ENCODE assay signal across 8 mouse cellular contexts in the genomic region with DNA sequence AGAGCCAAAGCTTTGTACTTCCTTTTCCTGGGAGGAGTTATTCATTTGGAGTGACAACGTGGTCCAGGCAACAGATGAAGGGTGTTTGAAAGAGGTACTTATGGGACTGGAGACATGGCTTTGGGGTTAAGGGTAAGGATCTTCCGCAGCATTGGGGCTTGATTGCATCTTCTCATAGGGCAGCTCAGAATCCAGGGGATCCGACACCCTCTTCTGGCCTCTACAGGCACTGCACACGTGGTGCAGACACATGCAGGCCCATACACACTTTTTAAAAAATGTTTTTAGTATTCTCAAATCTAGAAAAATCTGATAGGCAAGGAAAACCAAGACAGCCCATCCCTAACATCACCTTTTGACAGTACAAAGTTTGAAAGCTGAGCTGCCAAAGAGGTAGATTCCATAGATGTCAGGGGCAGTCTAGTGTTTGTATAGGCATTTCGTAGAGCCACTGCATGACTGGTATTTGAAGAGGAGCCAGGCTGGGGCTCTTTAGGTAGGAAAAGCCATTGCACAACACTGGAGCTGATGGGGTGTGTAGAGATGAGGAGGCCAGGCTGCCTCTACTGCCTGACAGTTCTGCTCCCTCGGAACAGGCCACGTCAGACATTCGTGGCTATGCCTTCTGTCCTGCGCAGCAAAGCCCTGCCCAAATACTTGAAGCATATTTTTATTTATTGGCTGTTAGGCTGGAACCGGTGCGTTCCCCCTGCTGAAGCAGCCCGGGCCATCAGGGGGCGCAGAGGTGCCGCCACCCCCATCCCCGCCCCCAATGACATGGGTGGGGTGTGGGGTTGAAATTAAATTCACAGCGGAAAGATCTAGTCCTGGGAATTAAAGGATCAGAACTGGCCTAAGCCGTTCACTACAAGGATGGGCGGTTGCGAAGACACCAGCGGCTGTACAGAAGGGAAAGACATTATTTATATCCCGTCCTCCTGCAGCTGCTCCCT. TPM values are rescaled to one million over a fixed set of nuclear protein-coding genes. Genes with fewer than 3 reads are reported as not detected.
DNase-seq lines count a peak whose midpoint lies in the region; ATAC-seq lines count a peak whose summit lies in the region.

No protein-coding gene starts in this region.

- peak; percentile 55 for DNase-seq in retina, postnatal 1 day
- no peak for DNase-seq in retina, embryonic 14.5 days (ENCODE audit: low spot score)
- peak; percentile 13 to 21 for DNase-seq in kidney, adult 8-10 months
- DNase-seq in lung, postnatal 14 days: peak; percentile 69
- no peak for DNase-seq in layer of hippocampus, adult 9-10 months (ENCODE audit: low spot score)
- no peak for DNase-seq in left cerebral cortex, adult 18-20 months (ENCODE audit: low spot score in 2 of 2)

- ATAC-seq in granulocyte monocyte progenitor cell, adult 5-6 weeks (replicated peaks; ENCODE audit: poor library complexity, severe bottlenecking): peak; percentile 17; the same call in 1 of the 2 replicates
- ATAC-seq in megakaryocyte-erythroid progenitor cell, adult 5-6 weeks (replicated peaks; ENCODE audit: low FRiP score, low TSS enrichment, poor library complexity, severe bottlenecking): no peak; the same call in 1 of the 2 replicates

RNA-seq across cellular contexts. Expression of a gene that starts 1.2 kb away (rescaled TPM):
- not detected in 2 replicates for total RNA-seq in granulocyte monocyte progenitor cell, adult 5-6 weeks (2014; fragmentation: Nextera tagmentation)
- not detected in 2 replicates for total RNA-seq in granulocyte monocyte progenitor cell, adult 5-6 weeks (2017)
- 0.45 TPM in 1 of 2 replicates, not detected in the other for total RNA-seq in megakaryocyte-erythroid progenitor cell, adult 5-6 weeks (2014; fragmentation: Nextera tagmentation)
- total RNA-seq in megakaryocyte-erythroid progenitor cell, adult 5-6 weeks (2017): 2.1 and 4.5 TPM in 2 replicates
- 10 to 100 TPM; 19.7 to 21.4 TPM for total RNA-seq in left cerebral cortex, adult 18-20 months (2021)

RNA-seq across cellular contexts. Expression of a gene that starts 12.3 kb away (rescaled TPM):
- 3.1 TPM in 1 of 2 replicates, not detected in the other for total RNA-seq in granulocyte monocyte progenitor cell, adult 5-6 weeks (2014; fragmentation: Nextera tagmentation)
- not detected in 2 replicates for total RNA-seq in granulocyte monocyte progenitor cell, adult 5-6 weeks (2017)
- total RNA-seq in megakaryocyte-erythroid progenitor cell, adult 5-6 weeks (2014; fragmentation: Nextera tagmentation): not detected in 2 replicates
- total RNA-seq in megakaryocyte-erythroid progenitor cell, adult 5-6 weeks (2017): not detected in 2 replicates
- 1 to 10 TPM; 3.9 to 5.0 TPM for total RNA-seq in left cerebral cortex, adult 18-20 months (2021)

RNA-seq across cellular contexts. Expression of a gene that starts 26.0 kb away (rescaled TPM):
- 4.3 and 12.5 TPM in 2 replicates for total RNA-seq in granulocyte monocyte progenitor cell, adult 5-6 weeks (2014; fragmentation: Nextera tagmentation)
- total RNA-seq in granulocyte monocyte progenitor cell, adult 5-6 weeks (2017): 1.2 and 1.9 TPM in 2 replicates
- 16.8 and 21.8 TPM in 2 replicates for total RNA-seq in megakaryocyte-erythroid progenitor cell, adult 5-6 weeks (2014; fragmentation: Nextera tagmentation)
- total RNA-seq in megakaryocyte-erythroid progenitor cell, adult 5-6 weeks (2017): 7.1 and 8.3 TPM in 2 replicates
- total RNA-seq in left cerebral cortex, adult 18-20 months (2021): 1,000 to 10,000 TPM; 1,653 to 1,729 TPM

RNA-seq across cellular contexts. Expression of a gene that starts 28.8 kb away (rescaled TPM):
- total RNA-seq in granulocyte monocyte progenitor cell, adult 5-6 weeks (2014; fragmentation: Nextera tagmentation): 11.0 and 16.9 TPM in 2 replicates
- 10.3 and 10.8 TPM in 2 replicates for total RNA-seq in granulocyte monocyte progenitor cell, adult 5-6 weeks (2017)
- 15.3 and 16.8 TPM in 2 replicates for total RNA-seq in megakaryocyte-erythroid progenitor cell, adult 5-6 weeks (2014; fragmentation: Nextera tagmentation)
- total RNA-seq in megakaryocyte-erythroid progenitor cell, adult 5-6 weeks (2017): 9.6 and 11.3 TPM in 2 replicates
- 10 to 100 TPM; 15.2 to 18.6 TPM for total RNA-seq in left cerebral cortex, adult 18-20 months (2021)

RNA-seq across cellular contexts. Expression of a gene that starts 37.6 kb away (rescaled TPM):
- 24.7 and 30.4 TPM in 2 replicates for total RNA-seq in granulocyte monocyte progenitor cell, adult 5-6 weeks (2014; fragmentation: Nextera tagmentation)
- total RNA-seq in granulocyte monocyte progenitor cell, adult 5-6 weeks (2017): 20.6 and 31.1 TPM in 2 replicates
- 15.0 and 36.3 TPM in 2 replicates for total RNA-seq in megakaryocyte-erythroid progenitor cell, adult 5-6 weeks (2014; fragmentation: Nextera tagmentation)
- total RNA-seq in megakaryocyte-erythroid progenitor cell, adult 5-6 weeks (2017): 17.1 and 21.6 TPM in 2 replicates
- 10 to 100 TPM; 14.0 to 23.0 TPM for total RNA-seq in left cerebral cortex, adult 18-20 months (2021)

Comparison
In these comparisons a context has a peak if more than half of its experiments do, and no peak if none do; other contexts are left out.
1. DNase-seq: peak in retina, postnatal 1 day (single experiment), kidney, adult 8-10 months (2 of 2) and lung, postnatal 14 days (single experiment); none in retina, embryonic 14.5 days (single experiment), layer of hippocampus, adult 9-10 months (single experiment) and left cerebral cortex, adult 18-20 months (0 of 2).
2. RNA of a gene that starts 26.0 kb away (total RNA-seq): 1,653 to 1,729 TPM in left cerebral cortex, adult 18-20 months; 7.1 to 21.8 TPM in megakaryocyte-erythroid progenitor cell, adult 5-6 weeks and 1.2 to 12.5 TPM in granulocyte monocyte progenitor cell, adult 5-6 weeks; every median in the first group is over 10 times any median in the second.